Mouse (Mus musculus) hindbrain, postnatal 0 days (tissue): ENCODE measurements at regions not wholly inside any gene's neighbourhood (a gene's known extent, or its start where the extent isn't known, plus 50 kb on each side); places are given as distances from the start of the nearest gene placed in this dataset.

ENCODE experiments used
- ATAC-seq: fragments of 200-750 bp; cut with Nextera tagmentation; 2 replicates; pipeline ENCODE4 v1.8.0; 2017; ENCODE audit warnings: mild to moderate bottlenecking, moderate TSS enrichment, moderate library complexity
- DNase-seq: peaks from one replicate; pipeline ENCODE4 v3.0.0-alpha.2; 2015; ENCODE audit warnings: low spot score
- H3K27ac ChIP-seq: fragments of 300-500 bp; sonication (generic); 2 replicates; pipeline ENCODE4 v1.5.1; 2014; ENCODE audit warnings: mild to moderate bottlenecking
- H3K27me3 ChIP-seq: fragments of 300-500 bp; sonication (generic); 2 replicates; pipeline ENCODE4 v1.6.1; 2014; ENCODE audit warnings: low read length, mixed read lengths; ENCODE audit not compliant: insufficient read depth
- H3K36me3 ChIP-seq: fragments of 300-500 bp; sonication (generic); 2 replicates; pipeline ENCODE4 v1.6.1; 2014; ENCODE audit warnings: low read length, mixed read lengths; ENCODE audit not compliant: insufficient read depth
- H3K4me1 ChIP-seq: fragments of 300-500 bp; sonication (generic); 2 replicates; pipeline ENCODE4 v1.6.1; 2014; ENCODE audit warnings: antibody characterized with exemption, low read length, mixed read lengths; ENCODE audit not compliant: insufficient read depth
- H3K4me2 ChIP-seq: fragments of 300-500 bp; sonication (generic); 2 replicates; pipeline ENCODE4 v1.6.1; 2014; ENCODE audit warnings: low read depth, mild to moderate bottlenecking, low read length, moderate library complexity, mixed read lengths
- H3K4me3 ChIP-seq: fragments of 300-500 bp; sonication (generic); 2 replicates; pipeline ENCODE4 v1.5.1; 2014; ENCODE audit warnings: low read length
- H3K9ac ChIP-seq: fragments of 300-500 bp; sonication (generic); replicated peaks from 2 replicates; pipeline ENCODE4 v1.6.1; 2014; ENCODE audit warnings: mild to moderate bottlenecking, low read length, moderate library complexity, mixed read lengths
- H3K9me3 ChIP-seq: fragments of 300-500 bp; sonication (generic); 2 replicates; pipeline ENCODE4 v1.6.1; 2016; ENCODE audit warnings: low read length, mixed read lengths
- CTCF ChIP-seq: IDR thresholded peaks from 2 replicates; pipeline ENCODE4 v1.5.1; 2016; ENCODE audit warnings: antibody characterized with exemption, control low read depth, low read depth
- WGBS: fragments of 180-500 bp; shearing (Covaris S2); extraction: QIAGEN DNeasy Blood & Tissue Kit; methylation state at CpG from one replicate; pipeline ENCODE4 v1.1.7; 2014; 5-methylcytosine and 5-hydroxymethylcytosine counted together

DNA sequence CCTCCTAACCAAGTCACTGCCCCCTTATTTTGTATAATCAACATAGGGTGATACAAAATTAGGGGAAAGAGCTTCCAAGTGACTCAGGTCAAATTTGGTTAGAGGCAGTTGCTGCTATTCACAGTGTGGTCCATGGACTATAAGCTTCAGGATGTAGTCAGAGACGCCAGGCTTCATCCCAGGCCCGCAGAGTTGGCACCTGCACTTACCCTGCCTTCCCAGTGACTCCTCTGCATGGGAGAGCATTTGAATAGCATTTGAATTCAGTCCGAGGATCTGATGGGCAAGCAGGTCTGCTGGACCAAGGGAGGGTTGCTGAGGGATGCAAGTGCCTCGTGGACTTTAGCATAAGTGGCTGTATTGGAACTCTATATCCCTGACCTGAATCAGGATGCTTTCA lies 181.8 kb downstream of the 1810013L24Rik start:
- ATAC-seq: no peak
- Histone ChIP-seq H3K9ac (no peak overlapping the region), H3K36me3 (no peaks in the 10 kb centered on the region), H3K4me3 (no peak overlapping the region), H3K27ac (no peak overlapping the region), H3K4me2 (no peak overlapping the region), H3K27me3 (no peaks in the 10 kb centered on the region; the same call in 1 of the 2 replicates), H3K4me1 (no peaks in the 10 kb centered on the region), H3K9me3 (no peaks in the 10 kb centered on the region)
- DNase-seq: no peak
- 64% methylated on average over 4 of the region's 4 CpGs for WGBS
- no peak for TF ChIP-seq CTCF

DNA sequence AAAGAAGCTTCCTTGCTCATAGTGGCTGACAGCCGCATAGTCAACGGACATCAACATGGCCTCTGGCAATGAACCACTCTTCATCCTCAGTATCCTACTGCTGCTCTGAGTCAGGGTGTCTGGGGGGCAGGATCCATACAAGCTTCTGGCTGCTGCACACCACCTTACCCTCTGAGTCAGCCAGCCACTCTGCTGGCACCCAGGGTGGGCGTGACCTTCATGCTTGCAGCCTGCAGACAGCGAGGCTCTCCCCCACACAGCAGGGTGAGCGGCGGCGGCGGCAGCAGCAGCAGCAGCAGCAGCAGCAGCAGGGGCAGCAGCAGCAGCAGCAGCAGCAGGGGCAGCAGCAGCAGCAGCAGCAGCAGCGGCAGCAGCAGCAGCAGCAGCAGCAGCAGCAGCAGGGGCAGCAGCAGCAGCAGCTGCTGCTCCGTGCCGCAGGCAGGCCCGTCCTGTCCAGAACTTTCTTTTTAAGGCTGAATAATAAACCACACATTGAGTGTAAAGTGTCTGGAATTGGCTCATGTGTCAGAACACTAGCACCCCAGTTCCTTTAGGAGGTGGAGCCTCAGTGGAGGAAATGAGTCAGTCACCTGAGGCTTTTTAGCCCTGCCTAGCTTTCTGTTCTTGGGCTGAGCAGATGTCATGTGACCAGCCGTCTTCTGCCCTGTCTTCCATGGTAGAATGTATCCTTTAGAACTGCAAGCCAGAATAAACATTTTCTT lies 186.3 kb downstream of the 1810013L24Rik start:
- no peak for TF ChIP-seq CTCF
- H3K4me3 ChIP-seq: no peak overlapping the region
- 79% methylated on average over 13 of the region's 13 CpGs for WGBS

DNA sequence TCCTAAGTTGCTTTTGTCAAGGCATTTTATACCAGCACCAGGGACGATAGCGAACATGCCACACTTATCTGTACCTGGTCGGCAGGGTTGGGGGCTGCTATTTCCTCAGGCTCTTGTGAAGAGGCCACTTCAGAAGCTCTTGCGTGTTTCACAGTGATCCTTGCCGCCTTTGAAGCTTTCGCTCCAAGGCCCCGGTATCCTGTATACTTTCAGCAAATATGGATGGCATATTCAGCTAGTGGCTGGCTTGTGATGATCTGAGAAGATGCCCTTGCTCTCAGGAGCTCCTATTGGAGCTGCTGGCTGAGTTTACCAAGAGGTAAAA lies 186.8 kb downstream of the 1810013L24Rik start:
- Histone ChIP-seq H3K27me3 (no peaks in the 10 kb centered on the region), H3K9me3 (no peaks in the 10 kb centered on the region), H3K27ac (no peak overlapping the region), H3K9ac (no peak overlapping the region), H3K4me2 (no peak overlapping the region), H3K36me3 (no peaks in the 10 kb centered on the region), H3K4me1 (no peaks in the 10 kb centered on the region), H3K4me3 (no peak overlapping the region)
- 95% methylated on average over 7 of the region's 7 CpGs for WGBS
- no peak for ATAC-seq
- TF ChIP-seq CTCF: no peak
- DNase-seq: no peak

More for the DNA sequence above, 186.3 kb downstream of the 1810013L24Rik start:
- no peak overlapping the region for H3K4me2 ChIP-seq
- DNase-seq: no peak
- no peak overlapping the region for H3K27ac ChIP-seq
- no peaks in the 10 kb centered on the region for H3K9me3 ChIP-seq
- H3K36me3 ChIP-seq: no peaks in the 10 kb centered on the region
- no peak overlapping the region for H3K9ac ChIP-seq
- H3K27me3 ChIP-seq: no peaks in the 10 kb centered on the region
- no peaks in the 10 kb centered on the region for H3K4me1 ChIP-seq
- no peak for ATAC-seq

DNA sequence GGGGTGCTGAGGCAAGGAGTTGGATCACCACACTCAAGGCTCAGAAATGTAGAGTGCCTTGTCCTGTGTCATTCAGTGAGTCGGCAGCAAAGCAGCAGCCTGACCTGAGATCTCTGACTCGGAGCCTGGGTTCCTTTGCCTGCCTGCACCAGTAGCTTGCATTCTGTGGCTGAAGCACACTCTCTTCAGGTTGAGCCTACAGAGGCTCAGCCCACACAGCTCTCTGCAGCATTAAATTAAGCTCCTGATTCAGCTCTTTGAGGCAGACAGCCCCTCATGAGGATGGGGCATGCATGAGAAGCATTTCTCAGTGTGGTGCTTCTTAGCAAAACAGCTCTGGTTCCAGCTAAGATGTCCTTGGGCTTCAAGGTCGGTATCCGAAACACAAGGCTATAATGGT lies 200.8 kb downstream of the 1810013L24Rik start:
- Histone ChIP-seq H3K4me3 (no peak overlapping the region), H3K27me3 (no peaks in the 10 kb centered on the region), H3K36me3 (no peaks in the 10 kb centered on the region), H3K9ac (no peak overlapping the region), H3K9me3 (no peaks in the 10 kb centered on the region), H3K4me2 (no peak overlapping the region), H3K4me1 (no peaks in the 10 kb centered on the region; the same call in 1 of the 2 replicates), H3K27ac (0 out of 2 replicates have a peak overlapping the region, but pooled peaks have one; percentile 26)
- no peak for TF ChIP-seq CTCF
- 73% methylated on average over 4 of the region's 4 CpGs for WGBS
- no peak for ATAC-seq
- peak; percentile 12 for DNase-seq

DNA sequence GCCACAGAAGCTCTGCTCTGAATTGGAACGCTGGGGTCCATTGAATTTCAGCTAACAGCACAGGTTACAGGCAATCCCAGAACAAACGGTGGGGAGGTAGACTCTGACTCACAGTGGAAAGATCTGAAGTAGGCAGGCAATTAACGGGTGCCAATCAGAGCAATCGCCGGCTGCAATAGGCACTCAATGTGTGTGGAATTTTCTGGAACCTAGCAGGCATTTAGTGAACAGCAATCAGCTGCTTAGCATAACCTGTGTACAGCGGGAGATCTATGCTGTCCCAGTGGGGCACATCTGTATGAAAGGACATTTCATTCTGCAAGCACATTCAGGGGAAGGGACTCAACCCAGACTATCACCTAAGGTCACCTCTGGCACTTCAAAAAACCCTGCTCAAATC lies 213.4 kb downstream of the 1810013L24Rik start:
- ATAC-seq (no peak), DNase-seq (no peak)
- Histone ChIP-seq H3K9ac (no peak overlapping the region), H3K9me3 (no peaks in the 10 kb centered on the region), H3K4me2 (no peak overlapping the region), H3K4me3 (no peak overlapping the region), H3K27ac (no peak overlapping the region), H3K4me1 (no peaks in the 10 kb centered on the region), H3K27me3 (no peaks in the 10 kb centered on the region), H3K36me3 (no peaks in the 10 kb centered on the region)
- no peak for TF ChIP-seq CTCF
- 80% methylated on average over 6 of the region's 6 CpGs for WGBS

DNA sequence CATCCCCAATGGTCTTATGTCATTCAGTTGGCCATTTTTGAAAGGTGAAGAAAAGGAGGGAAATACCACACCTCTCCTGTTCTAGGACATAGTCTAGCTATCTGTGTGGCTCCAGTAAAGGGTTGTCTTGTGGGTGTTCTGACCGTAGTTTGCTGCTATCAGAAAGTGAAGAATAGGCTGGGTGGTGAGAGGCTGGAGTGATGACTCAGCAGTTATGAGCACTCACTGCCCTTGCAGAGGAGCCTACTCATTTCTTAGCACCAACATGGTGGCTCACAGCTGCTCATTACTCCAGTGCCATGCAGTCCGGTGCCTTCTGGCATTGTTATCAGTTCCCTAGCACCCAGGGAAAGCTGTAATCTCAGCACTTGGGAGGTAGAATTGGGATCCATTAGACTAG lies 217.0 kb downstream of the 1810013L24Rik start:
- H3K4me3 ChIP-seq: no peak overlapping the region
- no peak for TF ChIP-seq CTCF
- WGBS: 89% methylated on average over 2 of the region's 2 CpGs
- H3K27me3 ChIP-seq: no peaks in the 10 kb centered on the region
- H3K4me2 ChIP-seq: no peak overlapping the region
- no peak for ATAC-seq
- DNase-seq: no peak
- no peak overlapping the region for H3K9ac ChIP-seq
- no peak overlapping the region for H3K27ac ChIP-seq
- no peaks in the 10 kb centered on the region for H3K36me3 ChIP-seq
- no peaks in the 10 kb centered on the region for H3K4me1 ChIP-seq
- H3K9me3 ChIP-seq: no peaks in the 10 kb centered on the region

DNA sequence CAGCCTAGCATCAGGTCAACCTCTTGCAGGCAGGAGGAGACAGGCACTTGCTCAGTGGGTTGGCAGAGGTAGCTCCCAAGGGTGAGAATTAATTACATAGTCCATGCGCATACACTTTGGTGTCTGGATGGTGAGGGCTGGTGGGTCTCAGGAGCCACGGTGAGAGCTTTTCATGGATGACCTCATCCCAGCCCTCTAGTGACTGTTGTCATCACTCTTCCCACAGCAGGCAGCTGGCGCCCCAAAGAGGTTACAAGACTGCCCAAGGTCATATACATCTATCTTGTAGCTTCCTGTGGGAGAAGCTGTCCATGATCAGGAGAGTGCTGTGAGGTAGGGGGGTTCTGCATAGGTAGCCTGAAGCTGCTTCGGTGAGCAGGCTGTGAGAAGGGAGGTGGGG lies 224.5 kb downstream of the 1810013L24Rik start:
- ATAC-seq: no peak
- Histone ChIP-seq H3K36me3 (no peaks in the 10 kb centered on the region), H3K27me3 (no peaks in the 10 kb centered on the region), H3K9ac (no peak overlapping the region), H3K27ac (no peak overlapping the region), H3K4me1 (no peaks in the 10 kb centered on the region), H3K9me3 (no peaks in the 10 kb centered on the region), H3K4me2 (no peak overlapping the region), H3K4me3 (no peak overlapping the region)
- TF ChIP-seq CTCF: no peak
- WGBS: 53% methylated on average over 4 of the region's 4 CpGs
- no peak for DNase-seq
